Mouse (Mus musculus) lung, postnatal 0 days (tissue): ENCODE measurements around the gene Gstm4.

Experiments used
- CTCF ChIP-seq: IDR thresholded peaks from 2 replicates; pipeline ENCODE4 v1.5.1; 2016; ENCODE audit warnings: antibody characterized with exemption, mild to moderate bottlenecking
- EP300 ChIP-seq: IDR thresholded peaks from 2 replicates; pipeline ENCODE4 v1.6.1; 2016; ENCODE audit warnings: antibody characterized with exemption, mild to moderate bottlenecking, control low read depth

- no peak for TF ChIP-seq CTCF
- no peak for TF ChIP-seq EP300
Measured at GRCm38 (mm10) chr3:108028641-108029365, 15.9 kb downstream of the Gstm4 start.
